Mouse (Mus musculus) kidney, embryonic 16.5 days (tissue): ENCODE measurements around the gene Sorl1. TPM values are rescaled to one million over a fixed set of nuclear protein-coding genes. Genes with fewer than 3 reads are reported as not detected.
"Not testable (repeated sequence)": the region's sequence is repeated elsewhere in the genome, so short reads cannot be mapped to it uniquely, and the experiment has no call there.

Experiments used
- ATAC-seq: fragments of 200-750 bp; cut with Nextera tagmentation; 2 replicates; pipeline ENCODE4 v1.8.0; 2017; ENCODE audit warnings: moderate TSS enrichment; ENCODE audit not compliant: low FRiP score, low TSS enrichment
- H3K27ac ChIP-seq: fragments of 300-500 bp; sonication (generic); 2 replicates; pipeline ENCODE4 v1.5.1; 2014; ENCODE audit warnings: low read length
- H3K27me3 ChIP-seq: fragments of 300-500 bp; sonication (generic); 2 replicates; pipeline ENCODE4 v1.6.1; 2014; ENCODE audit warnings: low read length, control low read depth, mixed read lengths; ENCODE audit not compliant: insufficient read depth
- H3K36me3 ChIP-seq: fragments of 300-500 bp; sonication (generic); 2 replicates; pipeline ENCODE4 v1.6.1; 2014; ENCODE audit warnings: low read length, control low read depth, mixed read lengths; ENCODE audit not compliant: insufficient read depth
- H3K4me1 ChIP-seq: fragments of 300-500 bp; sonication (generic); 2 replicates; pipeline ENCODE4 v1.6.1; 2014; ENCODE audit warnings: low read length, control low read depth, mixed read lengths; ENCODE audit not compliant: insufficient read depth
- H3K4me2 ChIP-seq: fragments of 300-500 bp; sonication (generic); replicated peaks from 2 replicates; pipeline ENCODE4 v1.6.1; 2014; ENCODE audit warnings: low read depth, low read length
- H3K4me3 ChIP-seq: fragments of 300-500 bp; sonication (generic); 2 replicates; pipeline ENCODE4 v1.5.1; 2014; ENCODE audit warnings: mild to moderate bottlenecking, low read length
- H3K9ac ChIP-seq: fragments of 300-500 bp; sonication (generic); replicated peaks from 2 replicates; pipeline ENCODE4 v1.6.1; 2014; ENCODE audit warnings: low read length
- H3K9me3 ChIP-seq: fragments of 300-500 bp; sonication (generic); 2 replicates; pipeline ENCODE4 v1.6.1; 2016; ENCODE audit warnings: low read length, control low read depth
- WGBS: fragments of 180-500 bp; shearing (Covaris S2); extraction: QIAGEN DNeasy Blood & Tissue Kit; methylation state at CpG from one replicate; pipeline ENCODE4 v1.1.7; 2014; 5-methylcytosine and 5-hydroxymethylcytosine counted together
- polyA plus RNA-seq: library from polyadenylated mRNA; unstranded; fragments of >200 nt; fragmentation: Nextera tagmentation; extraction: Ambion mirVana; gene quantifications from 2 replicates; pipeline ENCODE4 v1.2.1, GENCODE M21; 2015

Gene Sorl1
- polyA plus RNA-seq, 1 experiment from 2014 or later = 12.5 TPM

- H3K4me3 ChIP-seq = no peak overlapping the region
- no peak overlapping the region for H3K9ac ChIP-seq
- H3K27ac ChIP-seq = no peak overlapping the region
- 79% methylated on average over 1 of the region's 1 CpGs for WGBS
- H3K36me3 ChIP-seq = no peaks in the 10 kb centered on the region
- no peak overlapping the region for H3K4me2 ChIP-seq
- H3K27me3 ChIP-seq = no peaks in the 10 kb centered on the region
- H3K9me3 ChIP-seq = no peaks in the 10 kb centered on the region
- no peaks in the 10 kb centered on the region for H3K4me1 ChIP-seq
- no peak for ATAC-seq
Observed at GRCm38 (mm10) chr9:42065756-42066155, 58.3 kb downstream of the Sorl1 start.

- Histone ChIP-seq H3K9me3 (no peaks in the 10 kb centered on the region), H3K9ac (no peak overlapping the region)
- WGBS = 77% methylated on average over 4 of the region's 4 CpGs
Observed at GRCm38 (mm10) chr9:42063391-42063790, 60.7 kb downstream of the Sorl1 start.

GRCm38 (mm10) chr9:42062269-42062668 lies 61.8 kb downstream of the Sorl1 start:
- H3K9ac ChIP-seq = no peak overlapping the region
- no peaks in the 10 kb centered on the region for H3K9me3 ChIP-seq
- no peaks in the 10 kb centered on the region for H3K36me3 ChIP-seq
- 83% methylated on average over 8 of the region's 8 CpGs for WGBS
- H3K27me3 ChIP-seq = no peaks in the 10 kb centered on the region
- no peaks in the 10 kb centered on the region for H3K4me1 ChIP-seq
- H3K4me3 ChIP-seq = no peak overlapping the region
- no peak overlapping the region for H3K4me2 ChIP-seq
- H3K27ac ChIP-seq = no peak overlapping the region
- no peak for ATAC-seq

More at GRCm38 (mm10) chr9:42063391-42063790, 60.7 kb downstream of the Sorl1 start:
- no peaks in the 10 kb centered on the region for H3K27me3 ChIP-seq
- H3K4me1 ChIP-seq = no peaks in the 10 kb centered on the region
- no peaks in the 10 kb centered on the region for H3K36me3 ChIP-seq
- ATAC-seq = no peak
- H3K27ac ChIP-seq = no peak overlapping the region
- no peak overlapping the region for H3K4me3 ChIP-seq
- H3K4me2 ChIP-seq = no peak overlapping the region

GRCm38 (mm10) chr9:42059006-42059405 lies 65.1 kb downstream of the Sorl1 start:
- H3K27me3 ChIP-seq, ATAC-seq, H3K9ac ChIP-seq, H3K9me3 ChIP-seq, H3K36me3 ChIP-seq, H3K27ac ChIP-seq, H3K4me2 ChIP-seq, H3K4me3 ChIP-seq: not testable (repeated sequence)
- 37% methylated on average over 2 of the region's 2 CpGs for WGBS
- H3K4me1 ChIP-seq = peaks cover 20% of the 10 kb centered on the region

GRCm38 (mm10) chr9:42056591-42056990 lies 67.5 kb downstream of the Sorl1 start:
- WGBS = 67% methylated on average over 5 of the region's 5 CpGs
- no peak for ATAC-seq
- Histone ChIP-seq H3K9me3 (no peaks in the 10 kb centered on the region), H3K4me3 (no peak overlapping the region), H3K9ac (no peak overlapping the region), H3K36me3 (no peaks in the 10 kb centered on the region), H3K27ac (no peak overlapping the region), H3K27me3 (no peaks in the 10 kb centered on the region), H3K4me1 (peaks cover 20% of the 10 kb centered on the region), H3K4me2 (no peak overlapping the region)

- H3K9me3 ChIP-seq = no peaks in the 10 kb centered on the region
- no peaks in the 10 kb centered on the region for H3K27me3 ChIP-seq
- WGBS = 73% methylated on average over 4 of the region's 4 CpGs
- H3K36me3 ChIP-seq = no peaks in the 10 kb centered on the region
- H3K4me1 ChIP-seq = peaks cover 20% of the 10 kb centered on the region
- H3K27ac ChIP-seq = 0 out of 2 replicates have a peak overlapping the region, but pooled peaks have one; percentile 7
- H3K4me2 ChIP-seq = no peak overlapping the region
- H3K9ac ChIP-seq = no peak overlapping the region
- H3K4me3 ChIP-seq = no peak overlapping the region
- ATAC-seq = peak; percentile 40; the same call in 1 of the 2 replicates
Observed at GRCm38 (mm10) chr9:42055378-42055777, 68.7 kb downstream of the Sorl1 start.

GRCm38 (mm10) chr9:42054339-42055272 lies 69.5 kb downstream of the Sorl1 start:
- peak; percentile 88 for ATAC-seq
- H3K4me3 ChIP-seq = no peak overlapping the region
- 0 out of 2 replicates have a peak overlapping the region, but pooled peaks have one; percentile 13 for H3K27ac ChIP-seq

GRCm38 (mm10) chr9:42053591-42054190 lies 70.4 kb downstream of the Sorl1 start:
- Histone ChIP-seq H3K9me3 (no peaks in the 10 kb centered on the region), H3K27me3 (no peaks in the 10 kb centered on the region), H3K36me3 (no peaks in the 10 kb centered on the region), H3K4me3 (no peak overlapping the region), H3K4me2 (no peak overlapping the region), H3K9ac (no peak overlapping the region), H3K4me1 (peaks cover 20% of the 10 kb centered on the region), H3K27ac (no peak overlapping the region)
- ATAC-seq = no peak
- WGBS = 83% methylated on average over 12 of the region's 12 CpGs

More at GRCm38 (mm10) chr9:42054339-42055272, 69.5 kb downstream of the Sorl1 start:
- Histone ChIP-seq H3K4me1 (peaks cover 20% of the 10 kb centered on the region), H3K9me3 (no peaks in the 10 kb centered on the region), H3K4me2 (no peak overlapping the region), H3K9ac (no peak overlapping the region), H3K36me3 (no peaks in the 10 kb centered on the region), H3K27me3 (no peaks in the 10 kb centered on the region)
- WGBS = 58% methylated on average over 20 of the region's 20 CpGs

GRCm38 (mm10) chr9:42052713-42053356 lies 71.3 kb downstream of the Sorl1 start:
- H3K27me3 ChIP-seq = no peaks in the 10 kb centered on the region
- peaks cover 20% of the 10 kb centered on the region for H3K4me1 ChIP-seq
- no peak overlapping the region for H3K9ac ChIP-seq
- H3K36me3 ChIP-seq = no peaks in the 10 kb centered on the region
- H3K4me3 ChIP-seq = no peak overlapping the region
- no peak overlapping the region for H3K4me2 ChIP-seq
- WGBS = 34% methylated on average over 12 of the region's 12 CpGs
- no peak overlapping the region for H3K27ac ChIP-seq
- H3K9me3 ChIP-seq = no peaks in the 10 kb centered on the region
- ATAC-seq = no peak
